Comparison of ENCODE assay signal across 9 mouse cellular contexts in the genomic region with DNA sequence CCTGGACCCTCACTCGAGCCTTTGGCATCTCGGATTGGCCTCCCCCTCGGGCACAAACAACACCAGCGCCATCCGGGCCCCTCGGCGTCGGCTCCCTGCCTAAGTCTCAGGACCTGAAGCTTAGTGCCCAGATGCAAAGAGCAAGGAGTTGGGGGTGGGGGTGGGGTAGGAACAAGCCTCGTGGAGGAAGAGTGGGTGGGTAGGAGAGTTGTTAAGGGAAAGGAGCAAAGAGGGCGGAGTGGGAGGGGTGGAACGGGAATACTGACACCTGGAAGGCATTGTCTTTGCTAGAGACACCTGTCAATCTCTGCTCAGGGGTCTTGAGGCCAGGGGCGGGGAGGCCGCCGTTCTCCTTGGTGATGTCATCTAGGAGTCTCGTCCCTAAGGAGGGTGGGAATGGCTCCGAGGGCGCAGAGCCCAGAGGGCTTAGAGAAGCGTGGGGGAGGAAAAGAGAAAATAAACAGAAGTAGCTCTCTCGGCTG. TPM values are rescaled to one million over a fixed set of nuclear protein-coding genes. Genes with fewer than 3 reads are reported as not detected.
DNase-seq lines count a peak whose midpoint lies in the region; ATAC-seq and TF ChIP-seq lines count a peak whose summit lies in the region.
"Had no signal": no experiment of that assay in that cellular context is flagged by ENCODE, and none has a peak within 500 bp of the region (broad histone marks: within the 10 kb centered on the region; RNA-seq: fewer than 3 reads in every experiment).

No protein-coding gene starts in this region.

- TF ChIP-seq CTCF in stomach, postnatal 0 days (IDR thresholded peaks at IDR 0.05; ENCODE audit: low read depth): no peak
- TF ChIP-seq CTCF in left cerebral cortex, adult 2 months (IDR thresholded peaks at IDR 0.05): no peak

- H3K27me3 ChIP-seq in forebrain, embryonic 15.5 days: peaks cover 92% of the 10 kb centered on the region
- peaks cover 93% of the 10 kb centered on the region for H3K27me3 ChIP-seq in limb, embryonic 15.5 days
- H3K27me3 ChIP-seq in stomach, postnatal 0 days (ENCODE audit: control insufficient read depth, insufficient read depth, low read length): peaks cover 4% of the 10 kb centered on the region; the same call in 1 of the 2 replicates

- intact Hi-C loops in left cerebral cortex, adult 2 months (cut with DNase I): loop anchor here (5.0 to 10.0 kb wide), 4 partner anchors 156 to 1746 kb away; no protein-coding TSS in a partner anchor

- peak; percentile 9 for DNase-seq in right cerebral cortex, postnatal 25 days
- no peak for DNase-seq in right cerebral cortex, adult 2 months (ENCODE audit: low spot score in 2 of 2)
- DNase-seq in stomach, postnatal 0 days (ENCODE audit: low spot score): no peak
- no peak for DNase-seq in layer of hippocampus, postnatal 14 days (ENCODE audit: low spot score in 2 of 2)
- DNase-seq in left cerebral cortex, adult 2 months (ENCODE audit: extremely low spot score in 1 of 2, low spot score in 2 of 2): no peak

- peaks cover 26% of the 10 kb centered on the region for H3K4me1 ChIP-seq in forebrain, embryonic 15.5 days
- peaks cover 32% of the 10 kb centered on the region for H3K4me1 ChIP-seq in limb, embryonic 15.5 days
- H3K4me1 ChIP-seq in stomach, postnatal 0 days (replicated peaks; ENCODE audit: control insufficient read depth, insufficient read depth): 0 out of 2 replicates have a peak, but pooled peaks cover 2% of the 10 kb centered on the region

- WGBS in forebrain, embryonic 15.5 days: under 1% methylated on average over 19 of the region's 19 CpGs
- 1% methylated on average over 19 of the region's 19 CpGs for WGBS in limb, embryonic 15.5 days
- WGBS in stomach, postnatal 0 days: 8% methylated on average over 19 of the region's 19 CpGs

- H3K4me3 ChIP-seq in forebrain, embryonic 15.5 days: peak overlapping the region; percentile 34
- H3K4me3 ChIP-seq in limb, embryonic 15.5 days: peak overlapping the region; percentile 41; the same call in 1 of the 2 replicates
- H3K4me3 ChIP-seq in stomach, postnatal 0 days (ENCODE audit: low read depth, low read length): peak overlapping the region; percentile 60
- no peak overlapping the region for H3K4me3 ChIP-seq in left cerebral cortex, adult 2 months

- H3K9me3 ChIP-seq in forebrain, embryonic 15.5 days: no peaks in the 10 kb centered on the region
- H3K9me3 ChIP-seq in limb, embryonic 15.5 days: no peaks in the 10 kb centered on the region
- H3K9me3 ChIP-seq in stomach, postnatal 0 days (ENCODE audit: control insufficient read depth, low read length): no peaks in the 10 kb centered on the region

- H3K36me3 ChIP-seq in forebrain, embryonic 15.5 days: no peaks in the 10 kb centered on the region
- H3K36me3 ChIP-seq in limb, embryonic 15.5 days: no peaks in the 10 kb centered on the region
- no peaks in the 10 kb centered on the region for H3K36me3 ChIP-seq in stomach, postnatal 0 days (ENCODE audit: control insufficient read depth, insufficient read depth, low read length)

- TF ChIP-seq EP300 in stomach, postnatal 0 days (optimal IDR thresholded peaks at IDR 0.05): no peak

- ATAC-seq in forebrain, embryonic 15.5 days (replicated peaks): peak; percentile 30; the same call in 1 of the 2 replicates
- ATAC-seq in limb, embryonic 15.5 days (ENCODE audit: insufficient number of reproducible peaks, low FRiP score, low TSS enrichment, low read depth): no peak
- ATAC-seq in stomach, postnatal 0 days (ENCODE audit: low FRiP score, low TSS enrichment): 0 out of 2 replicates have a peak, but pooled peaks have one; percentile 30
- no peak for ATAC-seq in inflammation-experienced regulatory T-cells, adult 6 months

- 0 out of 2 replicates have a peak overlapping the region, but pooled peaks have one; percentile 3 for H3K9ac ChIP-seq in forebrain, embryonic 15.5 days (replicated peaks)
- no peak overlapping the region for H3K9ac ChIP-seq in limb, embryonic 15.5 days
- no peak overlapping the region for H3K9ac ChIP-seq in stomach, postnatal 0 days (ENCODE audit: low read length)
- H3K9ac ChIP-seq: liver, embryonic 14.5 days had no signal

- peak overlapping the region; percentile 75 for H3K27ac ChIP-seq in forebrain, embryonic 15.5 days (replicated peaks)
- H3K27ac ChIP-seq in limb, embryonic 15.5 days: no peak overlapping the region
- peak overlapping the region; percentile 87 for H3K27ac ChIP-seq in stomach, postnatal 0 days (replicated peaks)
- H3K27ac ChIP-seq in left cerebral cortex, adult 2 months: no peak overlapping the region
- H3K27ac ChIP-seq: liver, embryonic 14.5 days had no signal

- peak overlapping the region; percentile 50 for H3K4me2 ChIP-seq in forebrain, embryonic 15.5 days (replicated peaks)
- peak overlapping the region; percentile 79 for H3K4me2 ChIP-seq in limb, embryonic 15.5 days
- peak overlapping the region; percentile 78 for H3K4me2 ChIP-seq in stomach, postnatal 0 days (replicated peaks; ENCODE audit: low read depth)

RNA-seq across cellular contexts. Expression of a gene that starts 35.7 kb away (rescaled TPM):
- 76.2 and 95.0 TPM in 2 replicates for polyA plus RNA-seq in forebrain, embryonic 15.5 days (2015; fragmentation: Nextera tagmentation; extraction: Ambion mirVana)
- 28.0 and 34.7 TPM in 2 replicates for polyA plus RNA-seq in limb, embryonic 15.5 days (2015; fragmentation: Nextera tagmentation; extraction: Ambion mirVana)
- 52.8 and 53.9 TPM in 2 replicates for polyA plus RNA-seq in stomach, postnatal 0 days (2015; fragmentation: Nextera tagmentation; extraction: Ambion mirVana)
- under 1 TPM in 1 of 3 experiments, not detected in 2; 0.32 TPM for polyA plus RNA-seq in inflammation-experienced regulatory T-cells, adult 6 months (2017; shearing (Covaris generic))
- 10 to 100 TPM; 46.4 to 51.8 TPM for total RNA-seq in layer of hippocampus, postnatal 14 days (2021)
- 10 to 100 TPM; 38.9 to 45.2 TPM for total RNA-seq in left cerebral cortex, adult 2 months (2021)

Comparison
In these comparisons a context has a peak if more than half of its experiments do, and no peak if none do; other contexts are left out.
1. ATAC-seq: peak in forebrain, embryonic 15.5 days (single experiment) and stomach, postnatal 0 days (single experiment); none in limb, embryonic 15.5 days (single experiment) and inflammation-experienced regulatory T-cells, adult 6 months (single experiment).
2. H3K27ac ChIP-seq: peak in forebrain, embryonic 15.5 days (single experiment) and stomach, postnatal 0 days (single experiment); none in limb, embryonic 15.5 days (single experiment) and left cerebral cortex, adult 2 months (single experiment).
3. RNA of a gene that starts 35.7 kb away (polyA plus RNA-seq): 76.2 to 95.0 TPM in forebrain, embryonic 15.5 days, 52.8 to 53.9 TPM in stomach, postnatal 0 days and 28.0 to 34.7 TPM in limb, embryonic 15.5 days; 0.32 TPM in inflammation-experienced regulatory T-cells, adult 6 months; every median in the first group is over 10 times any median in the second.
4. Peak in every context shown above with its lines, with median percentiles within 50 percentile points of each other: H3K4me2 ChIP-seq.